Mouse (Mus musculus): ENCODE results near the gene Nid2. TPM values are rescaled to one million over a fixed set of nuclear protein-coding genes. Genes with fewer than 3 reads are reported as not detected.

Gene Nid2
- total and polyA plus RNA-seq, 3 experiments: 0.08 to 0.33 TPM; not detected in 1

GRCm38 (mm10) chr14:19765539-19766379, 14.7 kb downstream of the Nid2 start:
- DNase-seq (ENCODE audit: low spot score) (no peak), ATAC-seq (ENCODE audit: extremely low read depth, insufficient number of reproducible peaks, low FRiP score, poor library complexity, severe bottlenecking) (no peak)
- TF ChIP-seq CTCF (IDR thresholded peaks at IDR 0.05; ENCODE audit: low read depth, low read length) (no peak), TAL1 (conservative IDR thresholded peaks at IDR 0.05; ENCODE audit: low read depth, low read length) (no peak), GATA2 (IDR thresholded peaks at IDR 0.05; ENCODE audit: borderline replicate concordance, low read depth, low read length) (no peak), GATA1 (IDR thresholded peaks at IDR 0.05; ENCODE audit: borderline replicate concordance, low read length) (no peak), POLR2AphosphoS5 (IDR thresholded peaks at IDR 0.05; ENCODE audit: insufficient replicate concordance, low read depth, low read length) (no peak)
- H3K4me1 ChIP-seq (ENCODE audit: insufficient read depth, low read depth, low read length): peaks cover 60% of the 10 kb centered on the region
- 0 out of 2 replicates have a peak, but pooled peaks cover 5% of the 10 kb centered on the region for H3K27me3 ChIP-seq (ENCODE audit: insufficient read depth, low read length)
- H3K4me3 ChIP-seq (ENCODE audit: low read depth, low read length): no peak overlapping the region; the same call in 1 of the 2 replicates
- H3K36me3 ChIP-seq (replicated peaks): no peaks in the 10 kb centered on the region
- no peaks in the 10 kb centered on the region for H3K9me3 ChIP-seq (replicated peaks)

- Histone ChIP-seq H3K9me3 (replicated peaks) (no peaks in the 10 kb centered on the region), H3K4me1 (ENCODE audit: insufficient read depth, low read depth, low read length) (peaks cover 56% of the 10 kb centered on the region), H3K27me3 (ENCODE audit: insufficient read depth, low read length) (0 out of 2 replicates have a peak, but pooled peaks cover 5% of the 10 kb centered on the region), H3K4me3 (ENCODE audit: low read depth, low read length) (no peak overlapping the region), H3K36me3 (replicated peaks) (no peaks in the 10 kb centered on the region)
- no peak for TF ChIP-seq TAL1 (conservative IDR thresholded peaks at IDR 0.05; ENCODE audit: low read depth, low read length)
- TF ChIP-seq GATA1 (IDR thresholded peaks at IDR 0.05; ENCODE audit: borderline replicate concordance, low read length): no peak
- TF ChIP-seq POLR2AphosphoS5 (IDR thresholded peaks at IDR 0.05; ENCODE audit: insufficient replicate concordance, low read depth, low read length): no peak
- no peak for TF ChIP-seq CTCF (IDR thresholded peaks at IDR 0.05; ENCODE audit: low read depth, low read length)
- TF ChIP-seq GATA2 (IDR thresholded peaks at IDR 0.05; ENCODE audit: borderline replicate concordance, low read depth, low read length): no peak
- no peak for ATAC-seq (ENCODE audit: extremely low read depth, insufficient number of reproducible peaks, low FRiP score, poor library complexity, severe bottlenecking)
- DNase-seq (ENCODE audit: low spot score): no peak
Observed at GRCm38 (mm10) chr14:19766380-19766649, 15.2 kb downstream of the Nid2 start.

- Histone ChIP-seq H3K9me3 (replicated peaks) (no peaks in the 10 kb centered on the region), H3K4me3 (ENCODE audit: low read depth, low read length) (no peak overlapping the region), H3K27me3 (ENCODE audit: insufficient read depth, low read length) (peaks cover 10% of the 10 kb centered on the region; the same call in 1 of the 2 replicates), H3K4me1 (ENCODE audit: insufficient read depth, low read depth, low read length) (peaks cover 35% of the 10 kb centered on the region), H3K36me3 (replicated peaks) (no peaks in the 10 kb centered on the region)
- ATAC-seq (ENCODE audit: extremely low read depth, insufficient number of reproducible peaks, low FRiP score, poor library complexity, severe bottlenecking) (no peak), DNase-seq (ENCODE audit: low spot score) (no peak)
- TF ChIP-seq GATA2 (IDR thresholded peaks at IDR 0.05; ENCODE audit: borderline replicate concordance, low read depth, low read length): no peak
- no peak for TF ChIP-seq TAL1 (conservative IDR thresholded peaks at IDR 0.05; ENCODE audit: low read depth, low read length)
- TF ChIP-seq POLR2AphosphoS5 (IDR thresholded peaks at IDR 0.05; ENCODE audit: insufficient replicate concordance, low read depth, low read length): no peak
Observed at GRCm38 (mm10) chr14:19768648-19769047, 17.6 kb downstream of the Nid2 start.

- H3K4me1 ChIP-seq (ENCODE audit: insufficient read depth, low read depth, low read length): peaks cover 26% of the 10 kb centered on the region
- TF ChIP-seq POLR2AphosphoS5 (IDR thresholded peaks at IDR 0.05; ENCODE audit: insufficient replicate concordance, low read depth, low read length) (no peak), TAL1 (conservative IDR thresholded peaks at IDR 0.05; ENCODE audit: low read depth, low read length) (no peak), CTCF (IDR thresholded peaks at IDR 0.05; ENCODE audit: low read depth, low read length) (no peak)
- H3K4me3 ChIP-seq (ENCODE audit: low read depth, low read length): no peak overlapping the region
- no peak for DNase-seq (ENCODE audit: low spot score)
- H3K9me3 ChIP-seq (replicated peaks): no peaks in the 10 kb centered on the region
- H3K36me3 ChIP-seq (replicated peaks): no peaks in the 10 kb centered on the region
- ATAC-seq (ENCODE audit: extremely low read depth, insufficient number of reproducible peaks, low FRiP score, poor library complexity, severe bottlenecking): no peak
- peaks cover 13% of the 10 kb centered on the region for H3K27me3 ChIP-seq (ENCODE audit: insufficient read depth, low read length)
Observed at GRCm38 (mm10) chr14:19769441-19770200, 18.6 kb downstream of the Nid2 start.

- H3K4me1 ChIP-seq (ENCODE audit: insufficient read depth, low read depth, low read length): peaks cover 10% of the 10 kb centered on the region
- TF ChIP-seq POLR2AphosphoS5 (IDR thresholded peaks at IDR 0.05; ENCODE audit: insufficient replicate concordance, low read depth, low read length): no peak
- no peak for TF ChIP-seq GATA2 (IDR thresholded peaks at IDR 0.05; ENCODE audit: borderline replicate concordance, low read depth, low read length)
- TF ChIP-seq CTCF (IDR thresholded peaks at IDR 0.05; ENCODE audit: low read depth, low read length): no peak
- no peak for TF ChIP-seq TAL1 (conservative IDR thresholded peaks at IDR 0.05; ENCODE audit: low read depth, low read length)
- TF ChIP-seq GATA1 (IDR thresholded peaks at IDR 0.05; ENCODE audit: borderline replicate concordance, low read length): no peak
- no peak for ATAC-seq (ENCODE audit: extremely low read depth, insufficient number of reproducible peaks, low FRiP score, poor library complexity, severe bottlenecking)
- H3K4me3 ChIP-seq (ENCODE audit: low read depth, low read length): no peak overlapping the region
- no peaks in the 10 kb centered on the region for H3K36me3 ChIP-seq (replicated peaks)
- DNase-seq (ENCODE audit: low spot score): no peak
- H3K27me3 ChIP-seq (ENCODE audit: insufficient read depth, low read length): peaks cover 18% of the 10 kb centered on the region
- H3K9me3 ChIP-seq (replicated peaks): peaks cover under 1% of the 10 kb centered on the region
Observed at GRCm38 (mm10) chr14:19771173-19771572, 20.1 kb downstream of the Nid2 start.

- Histone ChIP-seq H3K36me3 (replicated peaks) (no peaks in the 10 kb centered on the region), H3K9me3 (replicated peaks) (peaks cover 3% of the 10 kb centered on the region), H3K27me3 (ENCODE audit: insufficient read depth, low read length) (peaks cover 22% of the 10 kb centered on the region), H3K4me3 (ENCODE audit: low read depth, low read length) (no peak overlapping the region), H3K4me1 (ENCODE audit: insufficient read depth, low read depth, low read length) (no peaks in the 10 kb centered on the region; the same call in 1 of the 2 replicates)
- ATAC-seq (ENCODE audit: extremely low read depth, insufficient number of reproducible peaks, low FRiP score, poor library complexity, severe bottlenecking) (no peak), DNase-seq (ENCODE audit: low spot score) (no peak)
- no peak for TF ChIP-seq POLR2AphosphoS5 (IDR thresholded peaks at IDR 0.05; ENCODE audit: insufficient replicate concordance, low read depth, low read length)
- TF ChIP-seq GATA1 (IDR thresholded peaks at IDR 0.05; ENCODE audit: borderline replicate concordance, low read length): no peak
- no peak for TF ChIP-seq TAL1 (conservative IDR thresholded peaks at IDR 0.05; ENCODE audit: low read depth, low read length)
Observed at GRCm38 (mm10) chr14:19774036-19774628, 23.1 kb downstream of the Nid2 start.
